Mouse (Mus musculus) lung, adult 2 months (tissue): ENCODE measurements around the gene Vmn1r233.

Source experiments
- CTCF ChIP-seq: fragments of 200-500 bp; IDR thresholded peaks from 2 replicates; pipeline ENCODE4 v1.5.1; 2011; ENCODE audit warnings: mild to moderate bottlenecking, low read length, control low read depth; ENCODE audit not compliant: insufficient read depth
- POLR2A ChIP-seq: fragments of 200-500 bp; IDR thresholded peaks from 2 replicates; pipeline ENCODE4 v1.6.1; 2011; ENCODE audit warnings: low read depth, mild to moderate bottlenecking, control low read depth, low read length, borderline replicate concordance; ENCODE audit errors: extremely low read depth

DNA sequence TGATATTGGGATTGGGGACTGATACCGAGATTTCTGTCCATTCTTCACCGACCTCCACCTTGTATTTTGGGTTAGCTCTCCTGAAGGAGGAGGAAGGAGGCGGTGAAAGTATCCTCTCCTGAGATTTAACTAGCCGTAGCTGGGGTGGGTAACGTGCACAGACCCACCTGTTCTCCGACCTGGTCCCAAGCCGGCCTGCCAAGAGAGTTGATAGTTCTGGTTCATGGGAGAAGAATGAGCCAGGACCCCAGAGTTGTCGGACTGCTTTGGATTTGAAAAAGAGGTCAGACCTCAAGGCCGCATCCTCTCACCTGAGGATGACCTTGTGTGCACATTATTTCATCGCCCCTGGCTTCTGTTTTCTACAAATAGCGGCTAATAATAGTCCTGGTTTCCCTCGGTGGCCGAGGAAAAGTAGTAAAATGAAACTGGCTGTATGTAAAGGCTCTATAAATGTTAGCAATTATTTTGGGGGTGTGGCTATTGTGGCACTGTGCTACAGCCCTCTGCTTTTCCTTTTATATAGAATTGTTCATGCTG lies 50.2 kb downstream of the Vmn1r233 start:
- TF ChIP-seq CTCF (no peak), POLR2A (no peak)
